Mouse (Mus musculus) ovary, adult 18-20 months (tissue): ENCODE results near the gene Mef2b.

Experiments used
- DNase-seq: peaks from one replicate; pipeline ENCODE4 v3.0.0; 2022; ENCODE audit warnings: low spot score, mixed read lengths

Gene Mef2b

DNA sequence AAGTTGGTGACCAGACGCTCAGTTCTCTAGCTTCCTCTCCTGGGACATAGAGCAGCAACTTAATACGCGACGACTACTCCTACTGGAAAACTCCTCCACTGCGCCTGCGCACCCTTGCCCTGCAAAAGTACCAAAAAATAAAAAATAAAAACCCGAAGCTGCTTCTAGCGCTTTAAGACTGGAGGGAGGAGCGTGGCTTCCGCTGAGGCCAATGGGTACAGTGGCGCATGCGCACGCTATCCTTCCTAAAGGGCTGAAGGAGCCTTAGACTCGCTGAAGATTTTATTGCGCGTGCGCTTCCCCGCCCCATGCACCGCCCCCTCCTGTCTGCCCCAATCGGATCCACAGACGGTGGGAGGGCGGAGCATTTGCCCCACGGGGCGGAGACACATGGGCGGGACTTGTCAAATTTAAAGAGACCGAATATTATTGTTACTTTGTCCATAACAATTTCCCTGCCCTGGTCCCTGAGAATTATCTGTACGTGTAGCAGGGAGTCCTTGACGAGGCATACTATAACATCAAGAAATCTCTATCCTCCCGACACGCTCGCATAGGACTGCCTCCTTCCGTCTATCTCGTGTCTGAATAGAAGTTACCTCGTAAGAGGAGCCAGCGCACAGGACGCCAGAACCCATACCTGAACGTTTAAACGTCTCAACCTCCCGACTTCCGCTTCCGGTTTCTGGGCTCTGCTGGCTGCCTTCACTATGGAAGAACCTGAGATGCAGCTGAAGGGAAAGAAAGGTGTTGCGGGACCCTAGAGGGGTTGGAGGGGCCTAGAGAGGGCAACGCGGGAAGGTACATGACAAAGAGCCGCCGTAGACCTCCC, at the start of gene Mef2b, which contains the start of the genes Rfxank and Borcs8:
Mef2b (plus strand) TSS at position 686 of the 832 bp plus-strand sequence.
Rfxank (minus strand) TSS at position 129 of the 832 bp plus-strand sequence.
Borcs8 (plus strand) TSS at position 474 of the 832 bp plus-strand sequence.
- peak; percentile 99 for DNase-seq

DNA sequence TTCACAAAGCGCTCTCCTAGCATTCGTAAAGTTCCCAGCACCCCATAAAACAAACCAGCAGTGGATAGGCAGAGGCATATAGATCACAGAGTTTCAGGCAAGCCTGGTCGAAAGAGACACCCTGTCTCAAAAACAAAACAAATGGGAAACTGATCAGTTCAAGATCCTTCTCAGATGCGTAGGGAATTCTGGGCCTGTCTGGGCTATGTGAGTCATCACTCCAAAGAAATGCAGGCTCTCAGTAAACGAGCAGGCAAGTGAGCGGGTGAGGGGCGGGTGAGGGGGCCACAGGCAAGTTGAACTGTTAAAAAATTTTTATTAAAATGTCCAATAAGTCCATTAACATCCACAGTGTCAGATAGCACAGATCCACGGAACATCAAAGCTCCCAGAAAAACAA, 46.7 kb upstream of the Mef2b start:
- DNase-seq = no peak

DNA sequence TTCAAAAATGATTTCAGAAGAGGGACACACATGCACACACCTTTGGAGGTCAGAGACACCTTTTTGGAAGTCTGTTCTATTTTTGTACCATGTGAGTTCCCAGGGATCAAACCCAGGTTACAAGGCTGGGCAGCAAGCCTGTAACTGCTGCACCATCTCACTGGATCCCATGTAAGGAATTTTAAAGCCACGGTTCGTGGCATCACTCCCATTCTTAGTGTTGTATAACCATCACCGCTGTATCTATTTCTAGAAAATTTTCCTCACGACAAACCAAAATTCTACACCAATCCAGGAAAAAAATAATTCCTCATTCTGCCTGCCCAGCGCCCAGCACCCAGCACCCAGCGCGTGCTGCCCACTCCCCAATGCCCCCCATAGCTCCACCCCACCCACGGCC, 40.2 kb upstream of the Mef2b start:
- DNase-seq = no peak

DNA sequence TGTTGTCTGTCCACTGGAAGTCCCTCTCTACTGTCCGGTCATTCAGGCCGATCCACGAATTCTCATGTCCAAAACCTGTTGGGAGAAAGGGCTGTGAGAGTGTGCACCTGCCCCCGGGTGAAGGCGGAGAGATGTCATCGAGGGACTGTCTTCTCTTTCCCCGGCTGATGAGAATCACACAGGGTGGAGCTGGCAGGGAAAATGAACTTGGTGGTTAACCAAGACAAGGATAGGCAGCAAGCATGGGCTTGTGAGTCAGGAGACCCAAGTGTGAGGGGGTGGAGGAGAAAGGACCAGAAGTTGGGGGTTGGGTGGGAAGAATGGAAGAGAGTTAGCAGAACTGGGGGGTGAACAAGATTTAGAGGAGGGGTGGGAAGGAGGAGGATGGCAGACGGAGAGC, 39.3 kb upstream of the Mef2b start:
- DNase-seq = no peak

DNA sequence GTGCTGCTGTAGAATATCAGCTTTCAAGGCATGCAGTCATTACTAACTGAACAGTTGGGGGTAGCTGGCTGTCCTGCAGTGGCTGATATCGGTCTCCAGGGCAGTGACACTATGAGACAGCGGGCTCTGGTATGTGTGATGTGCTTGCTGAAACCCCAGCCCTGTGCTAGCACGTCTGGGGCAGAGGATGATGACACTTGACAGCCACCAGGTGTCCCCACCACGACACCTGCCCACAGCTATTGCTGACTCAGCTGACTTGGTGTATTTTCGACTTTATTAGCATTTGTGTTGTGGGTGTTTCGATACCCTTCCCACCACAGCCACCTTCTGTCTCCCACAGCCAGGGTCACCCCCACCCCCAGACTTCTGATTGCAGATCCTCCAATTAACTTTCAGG, 35.0 kb upstream of the Mef2b start:
- DNase-seq = no peak

DNA sequence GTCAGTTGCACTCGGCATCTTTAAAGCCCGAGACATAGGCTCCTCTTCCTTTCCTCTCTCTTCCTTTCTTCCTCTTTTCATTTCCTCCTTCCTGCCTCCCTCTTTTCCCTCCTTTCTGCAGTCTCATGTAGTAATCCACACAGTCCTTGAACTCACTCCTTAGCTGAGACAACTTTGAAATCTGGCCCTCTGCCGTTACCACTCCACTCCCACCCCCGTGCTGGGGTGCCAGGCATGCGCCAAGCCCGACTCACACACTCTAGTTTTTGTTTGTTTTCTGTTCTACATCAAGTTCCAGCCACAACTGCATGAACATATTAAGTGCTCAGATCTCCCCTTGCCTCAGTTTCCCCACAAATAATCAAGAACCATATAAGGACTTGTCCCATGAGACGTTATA, 34.6 kb upstream of the Mef2b start:
- no peak for DNase-seq

DNA sequence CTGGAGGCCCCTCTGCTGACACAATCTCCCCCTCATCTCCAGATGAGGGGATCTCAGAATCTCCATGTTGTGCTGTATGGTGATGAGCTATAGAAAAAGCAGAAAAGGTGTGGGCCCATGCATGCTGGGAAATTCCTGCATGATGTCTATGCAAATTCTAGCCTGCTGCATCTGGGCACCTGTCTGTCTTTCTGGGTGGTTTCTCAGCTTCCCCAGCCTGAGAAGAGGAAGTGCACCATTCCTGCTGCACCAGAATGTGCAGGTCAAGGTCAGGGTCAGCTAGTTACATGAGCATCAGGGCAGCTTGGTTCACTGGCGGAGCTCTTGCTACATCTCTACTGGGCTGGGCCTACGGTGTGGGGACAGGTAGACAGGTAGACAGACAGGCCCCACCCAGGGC, 29.1 kb upstream of the Mef2b start:
- no peak for DNase-seq

DNA sequence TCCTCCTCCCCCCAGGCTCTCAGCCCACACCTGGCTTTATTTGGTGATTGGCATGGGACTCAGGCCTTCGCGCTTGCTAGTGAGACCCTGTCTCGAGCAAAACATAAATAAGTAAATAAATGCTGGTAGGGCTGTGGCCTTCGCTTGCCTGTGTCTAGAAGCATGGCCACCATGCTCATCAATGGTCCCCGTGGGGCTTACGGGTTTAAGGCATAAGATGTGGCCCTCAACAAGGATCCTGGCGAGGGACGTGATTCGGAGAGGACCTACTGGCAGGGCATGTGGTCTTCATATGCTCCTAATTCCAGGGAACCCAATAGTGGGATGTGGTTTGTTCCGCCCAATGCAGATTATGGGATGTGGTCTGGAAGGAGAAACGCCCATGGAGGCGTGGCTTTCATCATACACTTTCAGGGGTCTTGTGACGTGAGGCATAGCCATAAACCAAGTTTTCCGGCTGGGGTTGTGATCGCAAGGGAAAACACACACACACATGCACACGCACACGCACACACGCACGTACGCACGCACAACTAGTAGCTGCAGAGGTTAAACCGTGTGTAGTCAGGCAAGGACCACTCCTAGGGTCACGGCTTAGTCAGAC, 28.2 kb upstream of the Mef2b start:
- DNase-seq = no peak

DNA sequence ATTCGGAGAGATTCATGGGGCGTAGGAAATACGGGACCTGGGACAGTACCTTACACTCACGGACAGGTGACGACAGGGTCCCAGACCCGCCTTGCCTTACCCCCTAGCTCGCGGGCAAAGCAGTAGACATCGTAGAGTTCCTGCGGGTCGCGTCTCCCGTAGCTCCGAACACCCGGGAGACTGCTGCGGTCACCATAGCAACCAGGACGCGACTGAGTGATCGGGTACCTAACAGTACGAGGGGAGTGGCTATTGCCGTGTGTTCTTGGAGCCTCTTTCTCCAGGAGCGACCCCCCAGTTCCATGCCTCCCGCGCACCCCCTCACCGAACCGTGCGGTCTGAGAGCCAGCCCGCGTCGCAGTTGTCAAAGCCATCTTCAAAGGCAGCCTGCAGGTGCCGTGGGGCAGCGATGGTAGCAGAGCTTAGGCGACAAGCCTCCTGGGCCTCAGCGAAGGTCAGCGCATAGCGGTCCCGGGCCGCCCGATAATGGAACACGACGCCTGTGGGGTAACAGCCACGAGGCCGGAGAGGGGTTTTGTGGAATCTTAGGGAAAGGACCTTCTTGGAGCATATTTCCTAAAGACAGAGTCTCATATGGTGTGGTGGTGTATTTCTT, 27.0 kb upstream of the Mef2b start:
- DNase-seq = no peak

DNA sequence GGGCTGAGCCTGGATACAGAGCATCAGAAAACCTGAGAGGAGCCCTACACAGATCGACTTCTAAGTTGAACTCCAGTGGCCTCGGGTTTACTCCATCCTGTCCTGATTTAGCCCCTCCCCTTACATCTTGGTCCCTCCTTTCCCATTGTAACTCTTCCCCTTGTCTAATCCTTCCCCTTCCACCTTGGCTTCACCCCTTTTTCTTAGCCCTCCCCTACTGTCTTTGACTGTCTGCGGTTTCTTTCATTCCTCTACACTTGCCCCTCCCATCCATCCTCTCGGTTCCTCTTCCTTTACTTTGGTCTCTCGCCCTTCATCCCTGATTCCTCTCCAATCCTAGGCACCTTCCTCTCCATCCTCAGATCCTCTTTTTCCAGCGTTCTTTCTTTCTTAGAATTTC, 25.0 kb upstream of the Mef2b start:
- no peak for DNase-seq

DNA sequence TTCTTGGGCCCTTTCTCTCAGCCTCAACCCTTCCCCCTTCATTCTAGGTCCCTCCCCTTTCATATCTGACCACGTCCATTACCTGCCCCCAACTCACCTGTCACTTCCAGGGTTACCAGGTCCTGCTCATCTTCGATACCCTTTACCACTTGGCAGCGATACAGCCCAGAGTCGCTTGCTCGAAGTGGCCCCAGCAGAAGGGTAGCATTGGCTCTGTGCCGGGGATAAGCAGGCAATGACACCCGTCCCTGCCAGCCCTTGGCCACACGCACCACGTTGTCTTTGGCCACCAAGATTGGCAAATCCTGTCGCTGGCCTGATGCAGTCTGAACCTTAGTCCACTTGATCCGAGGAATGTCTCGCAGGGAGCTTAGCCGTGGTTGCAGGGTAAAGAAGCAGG, 24.6 kb upstream of the Mef2b start:
- no peak for DNase-seq

DNA sequence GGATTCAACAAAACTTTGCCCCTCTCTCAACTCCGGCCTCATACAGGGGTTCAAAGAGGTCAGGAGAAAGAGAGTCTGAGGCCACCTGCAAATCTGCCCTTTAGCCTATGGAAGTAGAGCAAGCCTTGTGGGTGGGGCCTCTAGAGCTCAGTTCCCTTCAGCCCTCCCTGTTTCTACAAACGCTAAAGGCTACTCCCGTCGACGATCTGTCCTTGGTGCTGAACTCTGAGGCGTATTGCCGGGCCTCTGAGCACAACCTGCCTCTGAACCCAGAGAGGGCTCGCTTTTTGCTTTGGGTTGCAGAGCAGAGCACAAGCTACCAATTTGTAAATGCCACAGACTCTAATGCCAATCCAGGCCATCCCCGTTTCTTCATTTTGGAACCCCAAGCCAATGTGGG, 21.9 kb upstream of the Mef2b start:
- no peak for DNase-seq

DNA sequence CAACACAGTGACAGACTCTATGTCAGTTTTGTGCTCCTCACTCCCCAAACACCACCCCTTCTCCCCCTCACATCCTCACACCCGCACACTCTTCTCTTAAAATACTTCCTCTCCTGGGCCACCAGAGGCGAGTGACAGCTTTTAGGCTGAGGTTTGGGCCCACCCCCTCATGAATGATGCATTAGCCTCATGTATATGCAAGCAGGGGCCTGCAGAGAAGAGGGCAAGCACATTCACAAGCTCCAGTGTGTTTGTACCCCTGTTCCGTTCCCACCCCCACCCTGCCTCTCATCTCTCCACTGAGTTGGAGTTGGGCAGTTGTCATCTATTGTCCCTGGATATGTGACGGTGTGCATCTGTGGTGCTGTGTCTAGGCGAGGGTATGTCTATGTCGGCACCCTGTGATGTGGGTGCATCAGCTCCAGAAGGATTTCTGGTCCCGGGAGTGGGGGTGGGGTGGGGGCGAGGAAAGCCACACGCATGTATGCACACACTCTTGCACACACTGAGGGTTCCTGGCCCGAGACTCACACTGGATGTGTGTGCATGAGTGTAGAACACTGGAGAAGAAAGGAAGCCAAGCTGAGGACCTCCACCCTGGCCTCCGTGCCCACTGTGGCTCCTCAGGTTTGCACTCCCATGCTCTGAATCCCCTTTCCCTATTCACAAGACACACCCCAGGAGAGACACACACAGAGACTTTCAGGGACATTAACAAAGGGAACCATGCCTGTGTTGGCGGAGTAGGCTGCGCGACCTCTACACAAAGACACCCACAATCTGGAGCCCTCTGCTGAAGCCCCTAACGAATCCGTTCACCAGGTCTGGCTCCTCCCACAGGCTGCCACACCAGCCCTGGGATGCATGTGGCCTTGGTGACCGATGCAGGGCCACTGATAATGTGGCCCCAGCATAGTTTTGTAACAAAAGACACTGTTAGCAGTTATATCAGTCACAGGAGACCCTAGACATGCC, 20.5 kb upstream of the Mef2b start:
- no peak for DNase-seq

DNA sequence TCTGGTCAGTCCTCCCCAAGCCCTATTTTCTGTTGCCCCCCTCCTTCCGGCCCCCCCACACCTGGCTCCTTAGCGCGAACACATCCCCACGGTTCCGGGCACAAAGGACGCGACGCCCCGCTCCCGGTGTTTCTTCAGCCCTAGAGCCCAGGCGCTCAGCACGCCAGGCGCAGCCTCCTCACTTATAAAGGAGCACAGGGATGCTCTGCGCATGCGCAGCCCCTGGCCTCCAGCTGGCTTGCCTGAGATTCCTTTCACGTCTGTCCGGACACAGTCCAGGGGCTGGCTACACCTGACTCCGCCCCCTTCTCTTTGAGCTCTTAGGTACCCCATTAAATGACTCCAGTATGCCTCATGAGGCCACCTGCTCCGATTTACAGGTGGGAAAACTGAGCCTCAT, 18.8 kb upstream of the Mef2b start, which contains the start of gene Ncan:
Ncan (minus strand) TSS at position 207 of the 400 bp plus-strand sequence.
- peak; percentile 25 for DNase-seq

DNA sequence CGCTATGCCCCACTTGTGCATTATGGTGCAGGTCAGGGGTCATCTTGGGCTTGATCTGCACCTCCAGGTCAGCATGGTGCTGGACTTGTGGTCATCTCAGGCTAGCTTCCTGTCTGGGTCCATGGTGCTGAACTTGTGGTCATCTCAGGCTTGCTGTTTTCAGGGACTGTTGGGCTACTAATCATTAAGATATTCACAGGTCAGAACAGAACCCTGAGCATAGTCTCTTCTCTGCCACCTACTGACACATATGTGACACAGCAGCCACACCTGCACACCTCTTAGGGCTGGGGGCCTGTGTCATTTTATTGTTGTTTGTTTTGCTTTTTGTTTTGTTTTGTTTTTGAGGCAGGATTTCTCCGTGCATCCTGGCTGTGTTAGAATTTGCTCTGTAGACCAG, 16.6 kb upstream of the Mef2b start:
- DNase-seq = no peak

DNA sequence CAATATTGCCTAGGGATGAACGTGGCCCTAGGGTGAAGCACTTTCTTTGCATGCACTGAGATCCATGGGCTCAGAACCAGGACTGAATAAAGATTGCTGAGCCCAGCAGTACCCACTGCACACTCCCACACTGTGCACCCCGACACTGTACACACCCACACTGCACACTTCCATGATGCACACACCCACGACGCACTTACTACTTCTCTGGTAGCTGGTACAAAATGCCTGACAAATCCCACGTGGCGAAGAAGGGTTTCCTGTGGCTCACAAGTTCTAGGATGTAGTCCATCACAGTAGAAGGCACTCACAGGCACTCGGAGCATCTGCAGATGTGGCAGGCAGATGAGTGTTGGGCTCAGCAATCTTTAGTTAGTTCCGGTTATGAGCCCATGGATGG, 14.5 kb upstream of the Mef2b start:
- no peak for DNase-seq

DNA sequence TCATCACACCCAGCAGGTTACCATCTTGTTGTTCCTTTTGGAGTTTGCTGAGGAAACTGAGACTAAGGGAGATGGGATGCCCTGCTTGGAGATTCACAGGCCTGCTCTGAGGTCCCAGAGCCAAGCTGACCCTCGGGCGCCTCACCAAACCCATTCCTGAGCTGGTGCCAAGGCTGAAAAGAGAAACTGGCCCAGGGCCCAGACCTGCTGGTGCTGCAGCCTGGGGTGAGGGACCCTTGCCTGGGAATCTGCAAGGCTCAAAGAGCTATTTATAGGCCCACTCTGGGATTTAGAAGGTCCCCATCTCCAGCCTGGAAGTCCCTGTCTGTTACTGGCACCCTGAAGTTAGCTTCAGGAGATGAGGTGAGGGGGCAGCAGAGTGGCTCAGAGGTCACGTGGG, 11.1 kb upstream of the Mef2b start:
- DNase-seq = peak; percentile 46

DNA sequence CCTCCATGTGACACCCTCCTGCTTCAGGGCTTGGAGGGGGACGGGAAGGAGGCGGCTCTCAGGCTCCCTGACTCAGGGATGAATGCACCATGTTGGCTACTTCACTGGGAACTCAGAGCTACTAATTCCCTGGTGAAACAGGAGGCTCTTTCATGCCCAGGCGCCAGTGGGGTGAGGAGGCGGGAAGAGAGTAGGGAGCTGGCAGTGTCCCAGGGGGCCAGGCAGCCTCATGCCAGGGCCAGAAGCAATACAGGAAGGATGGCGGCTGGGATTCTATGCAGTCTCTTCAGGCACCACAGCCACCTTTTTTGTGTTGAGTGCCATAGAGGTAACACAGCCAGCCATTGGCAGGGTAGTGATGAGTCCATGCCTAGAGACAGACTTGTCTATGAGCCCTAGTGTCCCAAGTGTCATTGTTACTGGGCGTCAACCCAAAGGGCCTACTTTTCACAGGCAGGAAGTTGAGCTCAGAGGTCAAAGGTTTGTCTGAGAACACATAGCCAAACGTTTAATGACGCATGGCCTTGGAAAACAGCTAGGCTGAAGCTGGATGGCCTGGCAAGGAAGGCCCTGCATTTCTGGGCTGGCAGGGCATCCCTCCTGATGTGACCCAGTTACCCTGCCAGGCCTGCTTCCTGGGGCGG, 10.1 kb upstream of the Mef2b start:
- DNase-seq = no peak

DNA sequence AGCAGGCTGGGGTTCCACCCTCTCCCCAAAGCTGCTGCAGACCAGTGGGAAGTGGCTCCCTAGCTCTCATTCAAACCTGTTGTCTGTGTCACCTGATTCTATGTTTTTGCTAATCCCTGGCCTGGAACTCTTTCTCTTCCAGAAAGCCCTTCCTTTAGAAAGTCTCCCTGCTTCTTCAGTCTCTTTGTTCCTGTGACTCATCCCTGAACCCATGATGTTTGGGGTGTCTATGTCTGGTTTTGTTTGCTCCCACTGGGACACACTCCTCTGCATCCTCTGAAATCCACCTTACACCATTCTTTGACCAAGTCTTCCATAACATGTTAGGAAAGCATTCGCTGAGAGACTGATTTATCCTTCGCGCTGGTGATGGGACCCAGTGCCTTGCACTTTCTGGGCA, 9.4 kb upstream of the Mef2b start:
- no peak for DNase-seq

DNA sequence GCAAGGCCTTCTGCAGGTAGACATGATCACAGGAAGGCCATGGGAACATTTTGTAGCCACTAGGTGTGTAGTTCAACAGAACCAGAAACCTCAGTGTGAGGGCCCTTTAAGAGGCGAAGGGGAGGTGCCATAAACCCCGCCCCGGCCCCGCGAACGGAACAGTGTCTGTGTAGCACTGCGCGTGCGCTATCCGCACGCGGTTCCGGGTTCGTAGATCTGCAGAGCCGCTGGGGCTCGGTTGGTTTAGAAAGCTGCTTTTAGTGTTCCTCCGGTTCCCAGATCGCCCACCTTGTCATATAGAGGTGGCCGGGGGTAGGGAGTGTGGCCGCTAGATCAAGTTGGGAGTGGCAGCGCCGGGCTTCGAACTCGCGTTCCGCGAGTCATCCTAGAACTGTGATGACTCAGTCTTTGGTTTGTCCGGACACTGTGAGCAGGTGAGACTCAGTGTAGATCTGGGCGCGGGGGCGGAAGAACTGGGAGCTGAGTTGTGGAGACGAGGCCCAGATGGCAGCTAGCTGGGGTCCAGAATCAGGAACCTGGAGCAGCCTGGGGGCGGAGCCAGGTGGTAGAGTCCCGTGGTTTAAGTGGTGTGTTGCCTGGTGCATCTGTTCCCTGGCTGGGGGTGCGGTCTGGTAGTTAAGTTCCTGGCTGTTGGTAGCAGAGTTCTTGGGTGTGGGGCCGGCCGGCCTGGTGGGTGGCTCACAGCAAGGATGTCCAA, 8.2 kb upstream of the Mef2b start, which contains the start of gene Nr2c2ap:
Nr2c2ap (plus strand) TSS at position 168 of the 718 bp plus-strand sequence.
- peak; percentile 60 for DNase-seq

DNA sequence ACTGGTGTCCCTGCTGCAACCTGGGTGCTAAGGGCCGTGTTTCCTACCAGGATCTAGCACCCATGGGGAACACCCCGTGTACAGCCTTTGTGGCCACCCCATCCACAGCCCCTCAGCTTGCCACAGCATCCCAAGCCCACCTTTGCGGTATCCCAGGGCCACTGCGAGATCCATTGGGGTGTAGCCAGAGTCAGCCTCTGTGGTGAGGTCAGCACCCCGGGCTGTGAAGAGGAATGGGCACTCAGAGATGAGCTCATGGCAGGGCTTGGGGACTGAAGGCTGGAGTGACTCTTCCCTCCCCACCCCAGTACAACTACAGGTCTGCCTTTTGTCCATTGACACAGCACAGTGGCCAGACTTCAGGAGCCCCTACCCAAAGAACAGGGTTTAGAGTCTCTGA, 5.4 kb upstream of the Mef2b start:
- no peak for DNase-seq
